Mouse (Mus musculus) midbrain, embryonic 16.5 days (tissue): Measurements from ENCODE around the gene Yju2. TPM values are rescaled to one million over a fixed set of nuclear protein-coding genes. Genes with fewer than 3 reads are reported as not detected.
A peak's percentile ranks its signal among the peaks of the same experiment; 100 is the strongest.

Experiments used
- ATAC-seq: fragments of 200-750 bp; cut with Nextera tagmentation; 2 replicates; pipeline ENCODE4 v1.8.0; 2017; ENCODE audit warnings: moderate TSS enrichment
- H3K27ac ChIP-seq: fragments of 300-500 bp; sonication (generic); 2 replicates; pipeline ENCODE4 v1.5.1; 2014; ENCODE audit warnings: mild to moderate bottlenecking, low read length, mixed read lengths
- H3K27me3 ChIP-seq: fragments of 300-500 bp; sonication (generic); 2 replicates; pipeline ENCODE4 v1.6.1; 2014; ENCODE audit warnings: low read depth, low read length, mixed read lengths; ENCODE audit not compliant: control insufficient read depth, insufficient read depth
- H3K36me3 ChIP-seq: fragments of 300-500 bp; sonication (generic); 2 replicates; pipeline ENCODE4 v1.6.1; 2014; ENCODE audit warnings: mild to moderate bottlenecking, low read length, moderate library complexity, mixed read lengths; ENCODE audit not compliant: control insufficient read depth, insufficient read depth
- H3K4me1 ChIP-seq: fragments of 300-500 bp; sonication (generic); 2 replicates; pipeline ENCODE4 v1.6.1; 2014; ENCODE audit warnings: mild to moderate bottlenecking, low read length, mixed read lengths; ENCODE audit not compliant: control insufficient read depth, insufficient read depth
- H3K4me2 ChIP-seq: fragments of 300-500 bp; sonication (generic); 2 replicates; pipeline ENCODE4 v1.6.1; 2014; ENCODE audit warnings: mild to moderate bottlenecking, low read length, mixed read lengths
- H3K4me3 ChIP-seq: fragments of 300-500 bp; sonication (generic); 2 replicates; pipeline ENCODE4 v1.5.1; 2014; ENCODE audit warnings: low read depth, mild to moderate bottlenecking, low read length, moderate library complexity, mixed read lengths
- H3K9ac ChIP-seq: fragments of 300-500 bp; sonication (generic); 2 replicates; pipeline ENCODE4 v1.6.1; 2014; ENCODE audit warnings: low read depth, low read length, mixed read lengths
- H3K9me3 ChIP-seq: fragments of 300-500 bp; sonication (generic); replicated peaks from 2 replicates; pipeline ENCODE4 v1.6.1; 2014; ENCODE audit warnings: mild to moderate bottlenecking, low read length, mixed read lengths; ENCODE audit not compliant: control insufficient read depth, poor library complexity, severe bottlenecking
- WGBS: fragments of 180-500 bp; shearing (Covaris S2); extraction: QIAGEN DNeasy Blood & Tissue Kit; methylation state at CpG from one replicate; pipeline ENCODE4 v1.1.7; 2014; 5-methylcytosine and 5-hydroxymethylcytosine counted together
- polyA plus RNA-seq: library from polyadenylated mRNA; unstranded; fragments of >200 nt; fragmentation: Nextera tagmentation; extraction: Ambion mirVana; gene quantifications from 2 replicates; pipeline ENCODE4 v1.2.1, GENCODE M21; 2015

Yju2 gene
- polyA plus RNA-seq, 1 experiment from 2014 or later: 21.2 TPM

GRCm38 (mm10) chr17:55957726-55958583 is 944 bp upstream of the Yju2 start:
- Histone ChIP-seq H3K4me2 (peak overlapping the region; percentile 66), H3K9ac (peak overlapping the region; percentile 55), H3K4me3 (peak overlapping the region; percentile 51), H3K27ac (peak overlapping the region; percentile 89), H3K4me1 (peaks cover 31% of the 10 kb centered on the region), H3K9me3 (no peaks in the 10 kb centered on the region), H3K36me3 (0 out of 2 replicates have a peak, but pooled peaks cover 3% of the 10 kb centered on the region), H3K27me3 (no peaks in the 10 kb centered on the region)
- 85% methylated on average over 13 of the region's 13 CpGs for WGBS
- no peak for ATAC-seq

- Histone ChIP-seq H3K4me3 (peak overlapping the region; percentile 51), H3K27ac (peak overlapping the region; percentile 89), H3K9ac (peak overlapping the region; percentile 55), H3K4me2 (peak overlapping the region; percentile 66), H3K4me1 (peaks cover 31% of the 10 kb centered on the region), H3K9me3 (no peaks in the 10 kb centered on the region), H3K27me3 (no peaks in the 10 kb centered on the region), H3K36me3 (0 out of 2 replicates have a peak, but pooled peaks cover 3% of the 10 kb centered on the region)
- no peak for ATAC-seq
- 22% methylated on average over 2 of the region's 2 CpGs for WGBS
Measured at GRCm38 (mm10) chr17:55958584-55958886, 364 bp upstream of the Yju2 start.

GRCm38 (mm10) chr17:55959946-55960740 is 1.2 kb downstream of the Yju2 start:
- Histone ChIP-seq H3K4me2 (peak overlapping the region; percentile 56), H3K27ac (peak overlapping the region; percentile 75), H3K36me3 (peaks cover 5% of the 10 kb centered on the region; the same call in 1 of the 2 replicates), H3K9ac (peak overlapping the region; percentile 27), H3K9me3 (no peaks in the 10 kb centered on the region), H3K4me1 (peaks cover 31% of the 10 kb centered on the region), H3K27me3 (no peaks in the 10 kb centered on the region), H3K4me3 (peak overlapping the region; percentile 51)
- 76% methylated on average over 10 of the region's 10 CpGs for WGBS
- no peak for ATAC-seq

DNA sequence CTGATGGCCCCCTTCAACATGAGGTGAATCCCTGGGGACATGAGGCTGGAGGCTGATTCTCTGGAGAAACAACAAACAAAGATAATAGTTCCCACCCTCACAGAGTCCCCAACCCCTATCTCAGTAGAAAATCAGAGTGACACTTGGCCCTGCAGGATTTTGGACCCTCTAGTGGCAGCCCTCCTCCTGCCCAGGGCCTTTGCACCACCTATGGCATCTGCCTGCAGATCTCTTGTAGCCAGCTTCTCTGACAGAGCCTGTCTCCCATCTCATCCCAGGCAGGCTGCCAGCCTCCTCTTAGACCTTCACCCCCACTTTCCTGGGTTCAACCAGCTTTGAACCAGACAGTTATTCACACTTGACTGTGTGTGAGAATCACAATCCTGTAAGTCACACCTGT is 1.9 kb downstream of the Yju2 start:
- Histone ChIP-seq H3K4me1 (peaks cover 26% of the 10 kb centered on the region), H3K27me3 (no peaks in the 10 kb centered on the region), H3K27ac (no peak overlapping the region), H3K36me3 (peaks cover 6% of the 10 kb centered on the region; the same call in 1 of the 2 replicates), H3K4me3 (no peak overlapping the region), H3K9ac (no peak overlapping the region), H3K9me3 (no peaks in the 10 kb centered on the region), H3K4me2 (no peak overlapping the region)
- ATAC-seq: no peak

- peaks cover 6% of the 10 kb centered on the region; the same call in 1 of the 2 replicates for H3K36me3 ChIP-seq
- H3K27me3 ChIP-seq: no peaks in the 10 kb centered on the region
- no peak for ATAC-seq
- H3K4me1 ChIP-seq: peaks cover 22% of the 10 kb centered on the region
- H3K4me2 ChIP-seq: no peak overlapping the region
- 97% methylated on average over 7 of the region's 7 CpGs for WGBS
- H3K27ac ChIP-seq: no peak overlapping the region
- H3K4me3 ChIP-seq: no peak overlapping the region
- no peaks in the 10 kb centered on the region for H3K9me3 ChIP-seq
- H3K9ac ChIP-seq: no peak overlapping the region
Measured at GRCm38 (mm10) chr17:55961631-55962030, 2.7 kb downstream of the Yju2 start.

- ATAC-seq: no peak
- Histone ChIP-seq H3K27me3 (no peaks in the 10 kb centered on the region), H3K27ac (no peak overlapping the region), H3K4me2 (no peak overlapping the region), H3K36me3 (peaks cover 10% of the 10 kb centered on the region; the same call in 1 of the 2 replicates), H3K4me3 (no peak overlapping the region), H3K4me1 (peaks cover 10% of the 10 kb centered on the region), H3K9ac (no peak overlapping the region), H3K9me3 (no peaks in the 10 kb centered on the region)
- 78% methylated on average over 14 of the region's 14 CpGs for WGBS
Measured at GRCm38 (mm10) chr17:55963171-55963570, 4.3 kb downstream of the Yju2 start.

DNA sequence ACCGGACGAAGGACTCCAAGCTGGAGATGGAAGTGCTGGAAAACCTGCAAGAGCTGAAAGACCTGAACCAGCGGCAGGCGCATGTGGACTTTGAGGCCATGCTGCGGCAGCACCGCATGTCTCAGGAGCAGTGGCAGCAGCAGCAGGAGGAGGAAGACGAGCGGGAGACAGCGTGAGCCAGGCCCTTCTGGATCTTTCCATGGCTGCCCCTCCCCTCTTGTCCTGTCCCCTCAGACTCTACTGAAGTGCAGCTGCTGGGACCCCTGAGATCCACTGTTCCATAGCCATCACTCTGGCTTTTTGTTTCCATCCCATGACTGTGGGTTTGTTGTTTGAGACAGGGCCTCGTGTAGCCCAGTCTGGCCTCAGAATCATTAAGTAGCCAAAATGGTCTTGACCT is 5.6 kb downstream of the Yju2 start:
- Histone ChIP-seq H3K27me3 (no peaks in the 10 kb centered on the region), H3K27ac (no peak overlapping the region), H3K4me3 (no peak overlapping the region), H3K9ac (no peak overlapping the region), H3K4me2 (no peak overlapping the region), H3K9me3 (no peaks in the 10 kb centered on the region), H3K4me1 (peaks cover 14% of the 10 kb centered on the region), H3K36me3 (peaks cover 10% of the 10 kb centered on the region; the same call in 1 of the 2 replicates)
- 93% methylated on average over 10 of the region's 10 CpGs for WGBS
- ATAC-seq: no peak

GRCm38 (mm10) chr17:55964996-55965395 is 6.1 kb downstream of the Yju2 start:
- H3K4me3 ChIP-seq: no peak overlapping the region
- H3K9ac ChIP-seq: no peak overlapping the region
- 83% methylated on average over 9 of the region's 9 CpGs for WGBS
- H3K9me3 ChIP-seq: no peaks in the 10 kb centered on the region
- ATAC-seq: no peak
- H3K27me3 ChIP-seq: no peaks in the 10 kb centered on the region
- no peak overlapping the region for H3K4me2 ChIP-seq
- peaks cover 16% of the 10 kb centered on the region for H3K4me1 ChIP-seq
- H3K36me3 ChIP-seq: peaks cover 10% of the 10 kb centered on the region; the same call in 1 of the 2 replicates
- no peak overlapping the region for H3K27ac ChIP-seq

GRCm38 (mm10) chr17:55967186-55967585 is 8.3 kb downstream of the Yju2 start:
- 97% methylated on average over 4 of the region's 4 CpGs for WGBS

More at GRCm38 (mm10) chr17:55967186-55967585, 8.3 kb downstream of the Yju2 start:
- peaks cover 31% of the 10 kb centered on the region for H3K4me1 ChIP-seq
- no peaks in the 10 kb centered on the region for H3K27me3 ChIP-seq
- H3K4me2 ChIP-seq: no peak overlapping the region
- H3K27ac ChIP-seq: no peak overlapping the region
- no peak for ATAC-seq
- no peak overlapping the region for H3K9ac ChIP-seq
- H3K36me3 ChIP-seq: peaks cover 7% of the 10 kb centered on the region; the same call in 1 of the 2 replicates
- no peaks in the 10 kb centered on the region for H3K9me3 ChIP-seq
- H3K4me3 ChIP-seq: no peak overlapping the region
